Mouse (Mus musculus) megakaryocyte, embryonic 14.5 days (primary cell): ENCODE results near the gene Tmbim6.

ENCODE experiments used
- FLI1 ChIP-seq: IDR thresholded peaks from 2 replicates; pipeline ENCODE4 v1.6.1; 2012; ENCODE audit warnings: low read length, inconsistent platforms, mixed read lengths
- GATA1 ChIP-seq: IDR thresholded peaks from 3 replicates; pipeline ENCODE4 v1.6.1; 2012; ENCODE audit warnings: mixed read lengths, low read length, inconsistent platforms, borderline replicate concordance

- no peak for TF ChIP-seq GATA1
- no peak for TF ChIP-seq FLI1
These were observed 7.9 kb downstream of the Tmbim6 start for GRCm38 (mm10) chr15:99400602-99401001.
